Mouse (Mus musculus) erythroid progenitor cell, adult 5-6 weeks (primary cell): ENCODE results near the gene Vmn1r51. TPM values are rescaled to one million over a fixed set of nuclear protein-coding genes. Genes with fewer than 3 reads are reported as not detected.
"Not testable (repeated sequence)": the region's sequence is repeated elsewhere in the genome, so short reads cannot be mapped to it uniquely, and the experiment has no call there.

ENCODE experiments used
- ATAC-seq: replicated peaks from 2 replicates; pipeline ENCODE4 v1.8.0; 2016; ENCODE audit warnings: moderate number of reproducible peaks, mild to moderate bottlenecking, moderate TSS enrichment, inconsistent platforms; ENCODE audit not compliant: poor library complexity, low FRiP score, severe bottlenecking
- total RNA-seq, 2 experiments: library from RNA; stranded (forward) in 1 of 2; stranded (reverse) in 1 of 2; fragments of 150-400 nt in 1 of 2; fragments of 186-747, 209-891 nt in 1 of 2; gene quantifications; 2 replicates each; pipeline versions ENCODE4 v1.2.3 to v1.2.4; 2015 to 2017; ENCODE audit warnings: low replicate concordance in 2 of 2

Gene Vmn1r51
- not detected in 2 replicates for total RNA-seq (2015; ENCODE audit: low replicate concordance)
- total RNA-seq (2017; ENCODE audit: low replicate concordance) = not detected in 2 replicates

GRCm38 (mm10) chr6:90122296-90122695 lies at the start of gene Vmn1r51:
Gene Vmn1r51, plus strand, starts transcription at chr6:90122596.
- not testable (repeated sequence) for ATAC-seq

- no peak for ATAC-seq
Measured at GRCm38 (mm10) chr6:90078406-90078805, 44.0 kb upstream of the Vmn1r51 start, which contains the start of gene Vmn1r49. Gene Vmn1r49, minus strand, starts transcription at chr6:90078506.

- ATAC-seq = no peak
Measured at GRCm38 (mm10) chr6:90100566-90100965, 21.8 kb upstream of the Vmn1r51 start.

- no peak for ATAC-seq
Measured at GRCm38 (mm10) chr6:90101130-90101529, 21.3 kb upstream of the Vmn1r51 start, which contains the start of gene Vmn1r50. Gene Vmn1r50, plus strand, starts transcription at chr6:90101430.

- no peak for ATAC-seq
Measured at GRCm38 (mm10) chr6:90160139-90160538, 37.7 kb downstream of the Vmn1r51 start.

- ATAC-seq = no peak
Measured at GRCm38 (mm10) chr6:90174508-90174907, 52.1 kb downstream of the Vmn1r51 start, which contains the start of gene Vmn1r52. Gene Vmn1r52, plus strand, starts transcription at chr6:90174808.

Other genes with a start within 250 kb of the Vmn1r51 start
- gene Vmn1r42, start 246.2 kb upstream of the Vmn1r51 start, total RNA-seq (2015; ENCODE audit: low replicate concordance) = not detected in 2 replicates
- not detected in 2 replicates for gene Vmn1r42, start 246.2 kb upstream of the Vmn1r51 start, total RNA-seq (2017; ENCODE audit: low replicate concordance)
- gene Vmn1r43, start 246.2 kb upstream of the Vmn1r51 start, total RNA-seq (2015; ENCODE audit: low replicate concordance) = not detected in 2 replicates
- gene Vmn1r43, start 246.2 kb upstream of the Vmn1r51 start, total RNA-seq (2017; ENCODE audit: low replicate concordance) = not detected in 2 replicates
- gene Vmn1r44, start 238.9 kb upstream of the Vmn1r51 start, total RNA-seq (2015; ENCODE audit: low replicate concordance) = not detected in 2 replicates
- gene Vmn1r44, start 238.9 kb upstream of the Vmn1r51 start, total RNA-seq (2017; ENCODE audit: low replicate concordance) = not detected in 2 replicates
- not detected in 2 replicates for gene Vmn1r45, start 182.0 kb upstream of the Vmn1r51 start, total RNA-seq (2015; ENCODE audit: low replicate concordance)
- not detected in 2 replicates for gene Vmn1r45, start 182.0 kb upstream of the Vmn1r51 start, total RNA-seq (2017; ENCODE audit: low replicate concordance)
- gene Vmn1r46, start 153.3 kb upstream of the Vmn1r51 start, total RNA-seq (2015; ENCODE audit: low replicate concordance) = not detected in 2 replicates
- gene Vmn1r46, start 153.3 kb upstream of the Vmn1r51 start, total RNA-seq (2017; ENCODE audit: low replicate concordance) = 0.13 TPM in 1 of 2 replicates, not detected in the other
- not detected in 2 replicates for gene Vmn1r47, start 106.4 kb upstream of the Vmn1r51 start, total RNA-seq (2015; ENCODE audit: low replicate concordance)
- gene Vmn1r47, start 106.4 kb upstream of the Vmn1r51 start, total RNA-seq (2017; ENCODE audit: low replicate concordance) = not detected in 2 replicates
- gene Vmn1r48, start 85.8 kb upstream of the Vmn1r51 start, total RNA-seq (2015; ENCODE audit: low replicate concordance) = not detected in 2 replicates
- not detected in 2 replicates for gene Vmn1r48, start 85.8 kb upstream of the Vmn1r51 start, total RNA-seq (2017; ENCODE audit: low replicate concordance)
- gene Vmn1r49, start 44.1 kb upstream of the Vmn1r51 start, total RNA-seq (2015; ENCODE audit: low replicate concordance) = not detected in 2 replicates
- not detected in 2 replicates for gene Vmn1r49, start 44.1 kb upstream of the Vmn1r51 start, total RNA-seq (2017; ENCODE audit: low replicate concordance)
- gene Vmn1r50, start 21.2 kb upstream of the Vmn1r51 start, total RNA-seq (2015; ENCODE audit: low replicate concordance) = not detected in 2 replicates
- gene Vmn1r50, start 21.2 kb upstream of the Vmn1r51 start, total RNA-seq (2017; ENCODE audit: low replicate concordance) = not detected in 2 replicates
- not detected in 2 replicates for gene Vmn1r52, start 52.2 kb downstream of the Vmn1r51 start, total RNA-seq (2015; ENCODE audit: low replicate concordance)
- gene Vmn1r52, start 52.2 kb downstream of the Vmn1r51 start, total RNA-seq (2017; ENCODE audit: low replicate concordance) = not detected in 2 replicates
- not detected in 2 replicates for gene V1ra8, start 80.2 kb downstream of the Vmn1r51 start, total RNA-seq (2015; ENCODE audit: low replicate concordance)
- gene V1ra8, start 80.2 kb downstream of the Vmn1r51 start, total RNA-seq (2017; ENCODE audit: low replicate concordance) = not detected in 2 replicates
- not detected in 2 replicates for gene Vmn1r53, start 101.8 kb downstream of the Vmn1r51 start, total RNA-seq (2015; ENCODE audit: low replicate concordance)
- gene Vmn1r53, start 101.8 kb downstream of the Vmn1r51 start, total RNA-seq (2017; ENCODE audit: low replicate concordance) = not detected in 2 replicates
- not detected in 2 replicates for gene Vmn1r54, start 123.7 kb downstream of the Vmn1r51 start, total RNA-seq (2015; ENCODE audit: low replicate concordance)
- not detected in 2 replicates for gene Vmn1r54, start 123.7 kb downstream of the Vmn1r51 start, total RNA-seq (2017; ENCODE audit: low replicate concordance)
- gene BC048671, start 178.6 kb downstream of the Vmn1r51 start, total RNA-seq (2015; ENCODE audit: low replicate concordance) = not detected in 2 replicates
- not detected in 2 replicates for gene BC048671, start 178.6 kb downstream of the Vmn1r51 start, total RNA-seq (2017; ENCODE audit: low replicate concordance)
- 0.72 and 1.7 TPM in 2 replicates for gene Chst13, start 202.6 kb downstream of the Vmn1r51 start, total RNA-seq (2015; ENCODE audit: low replicate concordance)
- not detected in 2 replicates for gene Chst13, start 202.6 kb downstream of the Vmn1r51 start, total RNA-seq (2017; ENCODE audit: low replicate concordance)
- not detected in 2 replicates for gene Uroc1, start 210.7 kb downstream of the Vmn1r51 start, total RNA-seq (2015; ENCODE audit: low replicate concordance)
- gene Uroc1, start 210.7 kb downstream of the Vmn1r51 start, total RNA-seq (2017; ENCODE audit: low replicate concordance) = not detected in 2 replicates
- gene Zxdc, start 246.9 kb downstream of the Vmn1r51 start, total RNA-seq (2015; ENCODE audit: low replicate concordance) = 0.84 and 2.2 TPM in 2 replicates
- 3.9 and 5.1 TPM in 2 replicates for gene Zxdc, start 246.9 kb downstream of the Vmn1r51 start, total RNA-seq (2017; ENCODE audit: low replicate concordance)